Mouse (Mus musculus): ENCODE results near the gene Cd40. TPM values are rescaled to one million over a fixed set of nuclear protein-coding genes. Genes with fewer than 3 reads are reported as not detected.

Gene Cd40
- total and polyA plus RNA-seq, 3 experiments: 2.0 to 4.6 (median 2.2) TPM

DNA sequence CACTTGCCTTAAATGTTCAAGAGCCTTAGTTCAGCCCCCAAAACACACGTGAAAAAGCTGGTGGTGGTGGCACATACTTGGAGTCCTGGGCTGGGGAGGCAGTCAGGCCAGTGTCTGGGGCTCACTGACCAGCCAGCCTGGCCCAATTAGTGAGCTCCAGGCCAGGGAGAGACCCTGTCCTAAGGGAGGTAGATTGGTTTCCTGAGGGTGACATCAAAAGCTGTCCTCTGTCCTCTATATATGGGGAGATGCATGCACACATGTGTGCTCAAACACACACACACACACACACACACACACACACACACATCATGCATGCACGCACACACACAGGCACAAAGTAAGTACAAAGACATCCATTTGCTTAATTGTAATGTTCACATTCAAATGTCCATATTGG lies 11.7 kb upstream of the Cd40 start:
- Histone ChIP-seq H3K9ac (ENCODE audit: low read depth, low read length) (no peak overlapping the region), H3K79me2 (replicated peaks; ENCODE audit: control insufficient read depth, insufficient read depth, low read length) (no peaks in the 10 kb centered on the region), H3K4me1 (ENCODE audit: control insufficient read depth, insufficient read depth, low read length) (no peaks in the 10 kb centered on the region), H3K4me3 (no peak overlapping the region), H3K36me3 (ENCODE audit: control insufficient read depth, insufficient read depth, low read length) (no peaks in the 10 kb centered on the region), H3K27ac (no peak overlapping the region), H3K27me3 (ENCODE audit: control insufficient read depth, insufficient read depth, low read length) (no peaks in the 10 kb centered on the region; the same call in none of the 2 replicates)
- DNase-seq: no peak
- TF ChIP-seq EP300 (IDR thresholded peaks at IDR 0.05; ENCODE audit: insufficient read depth, low read depth, low read length) (no peak), CTCF (IDR thresholded peaks at IDR 0.05) (no peak), POLR2A (IDR thresholded peaks at IDR 0.05; ENCODE audit: insufficient read depth, low read depth, low read length) (no peak)
- 70% methylated on average over 2 of the region's 2 CpGs for WGBS
- intact Hi-C loops (cut with DNase I): no loop called here

DNA sequence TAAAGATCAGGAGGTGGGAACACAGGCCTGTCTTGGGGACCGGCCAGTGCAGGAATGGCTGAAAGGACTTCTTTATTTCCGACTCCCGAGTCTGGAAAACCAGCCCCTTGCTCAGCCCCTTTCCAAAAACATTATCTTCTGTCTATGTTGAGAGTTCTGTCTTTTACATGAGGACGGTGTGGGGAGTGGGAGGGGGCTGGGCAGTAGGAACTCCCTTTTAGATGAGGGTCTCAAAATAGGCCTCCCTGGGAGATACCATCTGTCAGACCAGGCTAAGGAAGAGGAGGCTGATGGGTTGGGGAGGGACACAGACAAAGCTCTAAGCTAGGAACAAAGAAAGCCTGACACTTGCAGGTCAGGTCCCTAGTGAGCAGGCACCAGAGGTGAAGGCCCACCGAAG lies 6.4 kb upstream of the Cd40 start:
- Histone ChIP-seq H3K9ac (ENCODE audit: low read depth, low read length) (no peak overlapping the region), H3K27ac (no peak overlapping the region), H3K79me2 (replicated peaks; ENCODE audit: control insufficient read depth, insufficient read depth, low read length) (no peaks in the 10 kb centered on the region), H3K27me3 (ENCODE audit: control insufficient read depth, insufficient read depth, low read length) (no peaks in the 10 kb centered on the region), H3K4me1 (ENCODE audit: control insufficient read depth, insufficient read depth, low read length) (no peaks in the 10 kb centered on the region), H3K36me3 (ENCODE audit: control insufficient read depth, insufficient read depth, low read length) (no peaks in the 10 kb centered on the region), H3K4me3 (no peak overlapping the region)
- DNase-seq: peak in 1 of 2 experiments; percentile 9
- WGBS: 54% methylated on average over 5 of the region's 5 CpGs
- intact Hi-C loops (cut with DNase I): no loop called here
- TF ChIP-seq EP300 (IDR thresholded peaks at IDR 0.05; ENCODE audit: insufficient read depth, low read depth, low read length): no peak
- no peak for TF ChIP-seq POLR2A (IDR thresholded peaks at IDR 0.05; ENCODE audit: insufficient read depth, low read depth, low read length)
- TF ChIP-seq CTCF (IDR thresholded peaks at IDR 0.05): no peak

DNA sequence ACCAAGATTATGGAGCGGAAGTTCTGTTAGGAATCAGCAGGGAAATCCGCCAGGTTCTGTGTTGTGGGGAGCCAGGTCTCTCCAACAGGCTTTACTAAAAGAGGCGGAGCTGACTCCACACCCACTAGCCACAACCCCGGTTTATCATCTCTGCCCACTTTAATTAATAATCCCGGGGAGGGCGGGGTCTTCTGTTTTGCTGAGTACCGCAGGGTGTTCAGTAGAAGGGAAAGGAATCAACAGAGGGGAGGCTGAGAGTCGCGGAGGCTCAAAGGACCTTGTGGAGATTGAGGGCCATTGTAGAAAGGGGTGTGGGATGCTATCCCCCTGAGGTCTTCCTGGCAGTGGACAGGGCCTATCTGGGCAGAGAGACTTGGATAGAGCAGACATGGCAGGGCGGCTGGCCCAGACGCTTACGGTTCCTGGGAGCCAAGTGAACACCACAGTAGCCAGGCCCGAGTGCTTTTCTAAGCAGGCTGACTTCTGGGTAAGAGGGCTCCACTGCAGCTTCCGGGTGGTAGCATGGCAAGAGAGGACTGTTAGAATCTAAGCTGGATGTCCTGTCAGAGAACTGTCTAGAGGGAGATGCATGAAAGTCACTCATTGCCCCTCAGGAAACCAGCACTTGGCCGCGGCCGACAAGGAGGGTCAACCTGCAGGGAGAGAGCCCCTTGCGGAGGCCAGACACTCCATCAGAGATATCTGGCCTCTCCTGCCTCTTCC lies 4.4 kb upstream of the Cd40 start:
- H3K4me1 ChIP-seq (ENCODE audit: control insufficient read depth, insufficient read depth, low read length): no peaks in the 10 kb centered on the region
- no peak for DNase-seq
- no peaks in the 10 kb centered on the region for H3K36me3 ChIP-seq (ENCODE audit: control insufficient read depth, insufficient read depth, low read length)
- H3K27ac ChIP-seq: no peak overlapping the region
- no peak for TF ChIP-seq CTCF (IDR thresholded peaks at IDR 0.05)
- TF ChIP-seq POLR2A (IDR thresholded peaks at IDR 0.05; ENCODE audit: insufficient read depth, low read depth, low read length): no peak
- TF ChIP-seq EP300 (IDR thresholded peaks at IDR 0.05; ENCODE audit: insufficient read depth, low read depth, low read length): no peak
- WGBS: 69% methylated on average over 18 of the region's 18 CpGs
- intact Hi-C loops (cut with DNase I): no loop called here
- H3K9ac ChIP-seq (ENCODE audit: low read depth, low read length): no peak overlapping the region
- no peak overlapping the region for H3K4me3 ChIP-seq
- H3K79me2 ChIP-seq (replicated peaks; ENCODE audit: control insufficient read depth, insufficient read depth, low read length): no peaks in the 10 kb centered on the region
- H3K27me3 ChIP-seq (ENCODE audit: control insufficient read depth, insufficient read depth, low read length): no peaks in the 10 kb centered on the region

DNA sequence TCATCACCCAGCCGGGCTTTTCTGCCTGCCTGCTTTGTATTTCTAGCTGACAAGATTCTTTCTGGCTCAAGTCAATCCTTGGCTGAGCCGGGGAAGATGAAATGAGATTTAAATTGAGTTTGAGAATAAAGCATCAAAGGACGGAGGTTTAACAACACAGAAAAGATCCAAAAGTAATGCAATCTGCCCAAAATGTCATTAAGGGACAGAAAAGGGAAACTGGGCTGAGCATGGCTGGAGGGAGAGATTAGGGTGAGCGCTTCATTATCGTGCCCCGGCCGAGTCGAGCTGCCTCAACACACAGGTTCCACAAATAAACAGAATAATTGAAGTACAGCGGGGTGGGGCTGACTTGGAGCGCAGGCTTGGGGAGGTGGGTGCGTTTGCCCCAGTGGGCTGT lies 3.9 kb upstream of the Cd40 start:
- no peak for DNase-seq
- TF ChIP-seq POLR2A (IDR thresholded peaks at IDR 0.05; ENCODE audit: insufficient read depth, low read depth, low read length) (no peak), CTCF (IDR thresholded peaks at IDR 0.05) (no peak), EP300 (IDR thresholded peaks at IDR 0.05; ENCODE audit: insufficient read depth, low read depth, low read length) (no peak)
- Histone ChIP-seq H3K27me3 (ENCODE audit: control insufficient read depth, insufficient read depth, low read length) (no peaks in the 10 kb centered on the region), H3K4me1 (ENCODE audit: control insufficient read depth, insufficient read depth, low read length) (peaks cover under 1% of the 10 kb centered on the region), H3K27ac (no peak overlapping the region), H3K9ac (ENCODE audit: low read depth, low read length) (no peak overlapping the region), H3K36me3 (ENCODE audit: control insufficient read depth, insufficient read depth, low read length) (no peaks in the 10 kb centered on the region), H3K4me3 (no peak overlapping the region), H3K79me2 (replicated peaks; ENCODE audit: control insufficient read depth, insufficient read depth, low read length) (no peaks in the 10 kb centered on the region)
- WGBS: 43% methylated on average over 11 of the region's 11 CpGs
- intact Hi-C loops (cut with DNase I): no loop called here

DNA sequence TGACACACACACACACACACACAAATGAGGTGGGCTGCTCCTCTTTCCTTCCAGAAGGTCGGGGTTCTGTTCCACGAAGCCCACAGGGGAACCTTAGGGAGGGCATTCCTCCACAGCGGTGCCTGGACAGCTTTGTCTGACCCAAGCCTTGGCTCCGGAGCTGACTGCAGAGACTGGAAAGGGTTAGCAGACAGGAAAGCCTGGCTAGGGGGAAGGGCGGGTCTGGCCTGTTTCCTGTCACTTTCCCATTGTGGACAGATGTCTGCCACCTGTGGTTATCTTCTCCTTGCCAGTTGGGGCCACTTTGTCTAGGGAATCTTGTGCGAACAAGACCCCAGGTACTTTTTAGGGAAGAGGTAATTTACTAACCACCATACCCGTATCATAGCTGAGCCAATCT lies 478 bp downstream of the Cd40 start:
- Histone ChIP-seq H3K79me2 (replicated peaks; ENCODE audit: control insufficient read depth, insufficient read depth, low read length) (no peaks in the 10 kb centered on the region), H3K36me3 (ENCODE audit: control insufficient read depth, insufficient read depth, low read length) (no peaks in the 10 kb centered on the region), H3K4me3 (peak overlapping the region; percentile 49), H3K27me3 (ENCODE audit: control insufficient read depth, insufficient read depth, low read length) (no peaks in the 10 kb centered on the region), H3K4me1 (ENCODE audit: control insufficient read depth, insufficient read depth, low read length) (peaks cover 4% of the 10 kb centered on the region), H3K27ac (peak overlapping the region; percentile 66), H3K9ac (ENCODE audit: low read depth, low read length) (peak overlapping the region; percentile 52)
- intact Hi-C loops (cut with DNase I): no loop called here
- DNase-seq: peak; percentile 52 to 61
- TF ChIP-seq CTCF (IDR thresholded peaks at IDR 0.05) (no peak), EP300 (IDR thresholded peaks at IDR 0.05; ENCODE audit: insufficient read depth, low read depth, low read length) (0 out of 2 replicates have a peak, but pooled peaks have one; percentile 10), POLR2A (IDR thresholded peaks at IDR 0.05; ENCODE audit: insufficient read depth, low read depth, low read length) (no peak)
- WGBS: 4% methylated on average over 7 of the region's 7 CpGs

DNA sequence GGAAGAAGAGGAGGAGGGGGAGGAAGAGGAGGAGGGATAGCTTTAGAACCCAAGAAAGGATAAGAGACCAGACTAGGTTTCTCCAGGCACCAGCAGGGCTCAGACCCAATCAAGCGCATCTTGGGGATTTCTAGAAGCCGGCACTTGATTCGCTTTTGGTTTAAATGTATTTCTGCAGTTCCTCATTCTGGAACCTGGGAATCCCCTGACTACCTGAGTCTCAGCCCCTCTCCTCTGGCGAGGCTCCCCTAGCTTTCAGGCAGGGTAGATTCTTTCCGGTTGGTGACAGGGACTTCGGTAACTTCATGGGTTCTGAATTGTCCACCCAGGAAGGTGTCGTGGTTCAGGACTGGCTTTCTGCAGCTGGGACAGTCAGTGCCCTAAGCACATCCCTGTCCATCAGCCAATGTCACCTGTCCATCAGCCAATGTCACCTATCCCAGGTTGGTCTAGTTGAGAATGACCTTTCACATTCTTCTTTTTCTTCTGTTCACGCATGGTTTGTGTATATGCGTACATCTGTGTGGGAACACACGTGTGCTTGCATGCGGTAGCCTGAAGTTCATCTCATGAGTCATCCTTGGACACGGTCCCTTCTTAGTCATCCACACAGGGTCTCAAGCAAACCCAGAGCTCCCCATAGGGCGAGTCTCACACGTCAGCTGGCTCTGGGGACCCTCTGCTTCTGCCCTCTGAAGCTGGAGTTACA lies 1.1 kb downstream of the Cd40 start:
- Histone ChIP-seq H3K9ac (ENCODE audit: low read depth, low read length) (no peak overlapping the region), H3K79me2 (replicated peaks; ENCODE audit: control insufficient read depth, insufficient read depth, low read length) (no peaks in the 10 kb centered on the region), H3K4me3 (peak overlapping the region; percentile 49; the same call in 1 of the 2 replicates), H3K27ac (no peak overlapping the region), H3K4me1 (ENCODE audit: control insufficient read depth, insufficient read depth, low read length) (peaks cover 4% of the 10 kb centered on the region), H3K36me3 (ENCODE audit: control insufficient read depth, insufficient read depth, low read length) (no peaks in the 10 kb centered on the region), H3K27me3 (ENCODE audit: control insufficient read depth, insufficient read depth, low read length) (no peaks in the 10 kb centered on the region)
- intact Hi-C loops (cut with DNase I): no loop called here
- DNase-seq: peak in 1 of 2 experiments; percentile 14
- WGBS: 66% methylated on average over 14 of the region's 14 CpGs
- TF ChIP-seq POLR2A (IDR thresholded peaks at IDR 0.05; ENCODE audit: insufficient read depth, low read depth, low read length) (no peak), EP300 (IDR thresholded peaks at IDR 0.05; ENCODE audit: insufficient read depth, low read depth, low read length) (no peak), CTCF (IDR thresholded peaks at IDR 0.05) (no peak)

All from heart, adult 2 months (tissue).